Comparison of ENCODE assay signal across 21 mouse cellular contexts in the genomic region with DNA sequence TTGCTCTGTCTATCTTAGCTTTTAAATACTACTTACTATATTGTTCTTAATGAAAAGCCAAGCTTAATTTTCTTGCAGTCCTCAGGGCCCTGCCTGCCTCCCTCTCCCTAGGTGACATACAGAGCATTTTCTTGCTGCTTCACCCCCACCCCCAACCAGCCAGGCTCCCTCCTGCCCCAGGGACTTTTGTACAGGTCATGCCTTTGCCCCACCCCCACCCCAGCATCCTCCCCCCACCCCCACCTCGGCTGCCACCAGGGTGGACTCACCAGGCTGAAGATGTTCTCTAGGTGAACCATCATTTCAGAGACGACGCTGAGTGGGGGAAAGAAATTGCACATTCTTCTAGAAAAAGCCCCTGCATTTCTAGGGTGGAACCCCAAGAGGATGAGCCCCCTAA. TPM values are rescaled to one million over a fixed set of nuclear protein-coding genes. Genes with fewer than 3 reads are reported as not detected.
DNase-seq lines count a peak whose midpoint lies in the region; ATAC-seq and TF ChIP-seq lines count a peak whose summit lies in the region.
"Had no signal": no experiment of that assay in that cellular context is flagged by ENCODE, and none has a peak within 500 bp of the region (broad histone marks: within the 10 kb centered on the region; RNA-seq: fewer than 3 reads in every experiment).

No protein-coding gene starts in this region.

- H3K27me3 ChIP-seq in kidney, embryonic 14.5 days (ENCODE audit: control insufficient read depth, insufficient read depth, low read length): no peaks in the 10 kb centered on the region; the same call in 1 of the 2 replicates
- peaks cover 17% of the 10 kb centered on the region for H3K27me3 ChIP-seq in lung, embryonic 15.5 days
- H3K27me3 ChIP-seq in limb, embryonic 10.5 days (ENCODE audit: low read depth, poor library complexity, severe bottlenecking): peaks cover 29% of the 10 kb centered on the region
- no peaks in the 10 kb centered on the region for H3K27me3 ChIP-seq in hindbrain, postnatal 0 days (ENCODE audit: insufficient read depth, low read length)
- H3K27me3 ChIP-seq: intestine, embryonic 15.5 days had no signal

- no peak overlapping the region for H3K9ac ChIP-seq in kidney, embryonic 14.5 days (ENCODE audit: low read depth, low read length)
- no peak overlapping the region for H3K9ac ChIP-seq in lung, embryonic 15.5 days
- H3K9ac ChIP-seq in hindbrain, postnatal 0 days (replicated peaks; ENCODE audit: low read length): no peak overlapping the region
- H3K9ac ChIP-seq: forebrain, embryonic 13.5 days; intestine, embryonic 15.5 days had no signal

- H3K36me3 ChIP-seq in kidney, embryonic 14.5 days (ENCODE audit: control insufficient read depth, insufficient read depth, low read length): no peaks in the 10 kb centered on the region
- no peaks in the 10 kb centered on the region for H3K36me3 ChIP-seq in lung, embryonic 15.5 days
- H3K36me3 ChIP-seq in limb, embryonic 10.5 days: no peaks in the 10 kb centered on the region
- H3K36me3 ChIP-seq in hindbrain, postnatal 0 days (ENCODE audit: insufficient read depth, low read length): no peaks in the 10 kb centered on the region
- H3K36me3 ChIP-seq: heart, embryonic 12.5 days; intestine, embryonic 15.5 days had no signal

- H3K27ac ChIP-seq in kidney, embryonic 14.5 days (ENCODE audit: low read depth, low read length): peak overlapping the region; percentile 8; the same call in 1 of the 2 replicates
- H3K27ac ChIP-seq in lung, embryonic 15.5 days: peak overlapping the region; percentile 89; the same call in 1 of the 2 replicates
- H3K27ac ChIP-seq in limb, embryonic 10.5 days: peak overlapping the region; percentile 89
- no peak overlapping the region for H3K27ac ChIP-seq in hindbrain, postnatal 0 days
- H3K27ac ChIP-seq: forebrain, embryonic 13.5 days; intestine, embryonic 15.5 days; macrophage had no signal

- no peak for ATAC-seq in kidney, embryonic 14.5 days (ENCODE audit: low FRiP score, low TSS enrichment)
- ATAC-seq in lung, embryonic 15.5 days (ENCODE audit: borderline replicate concordance, extremely low read depth, low FRiP score, low TSS enrichment): no peak
- no peak for ATAC-seq in hindbrain, postnatal 0 days
- ATAC-seq: activated CD4-positive, CD25-positive, alpha-beta regulatory T cell, adult 4 months; forebrain, embryonic 13.5 days had no signal

- H3K9me3 ChIP-seq in kidney, embryonic 14.5 days (ENCODE audit: control insufficient read depth, low read length): no peaks in the 10 kb centered on the region
- H3K9me3 ChIP-seq in lung, embryonic 15.5 days: no peaks in the 10 kb centered on the region
- no peaks in the 10 kb centered on the region for H3K9me3 ChIP-seq in limb, embryonic 10.5 days (replicated peaks)
- no peaks in the 10 kb centered on the region for H3K9me3 ChIP-seq in hindbrain, postnatal 0 days (ENCODE audit: low read length)
- H3K9me3 ChIP-seq: forebrain, embryonic 13.5 days; heart, embryonic 12.5 days; intestine, embryonic 15.5 days had no signal

- DNase-seq in kidney, postnatal 36 days: no peak
- DNase-seq in lung, adult 18-20 months: no peak
- DNase-seq in limb, embryonic 10.5 days (ENCODE audit: low spot score): no peak
- no peak for DNase-seq in hindbrain, postnatal 0 days (ENCODE audit: low spot score)
- DNase-seq: adrenal gland, postnatal 36 days; B cell, adult 2 months; gastrocnemius, postnatal 14 days; heart, postnatal 14 days; kidney, postnatal 10 days; layer of hippocampus, adult 9-11 months; lung, postnatal 10 days; midbrain, embryonic 14.5 days; thymus, postnatal 4 days had no signal

- WGBS in kidney, embryonic 14.5 days: 37% methylated on average over 3 of the region's 3 CpGs
- 34% methylated on average over 3 of the region's 3 CpGs for WGBS in lung, embryonic 15.5 days
- 37% methylated on average over 3 of the region's 3 CpGs for WGBS in limb, embryonic 10.5 days
- WGBS in hindbrain, postnatal 0 days: 40% methylated on average over 3 of the region's 3 CpGs

- peaks cover 73% of the 10 kb centered on the region for H3K4me1 ChIP-seq in kidney, embryonic 14.5 days (ENCODE audit: control insufficient read depth, insufficient read depth, low read length)
- H3K4me1 ChIP-seq in lung, embryonic 15.5 days: peaks cover 55% of the 10 kb centered on the region
- peaks cover 93% of the 10 kb centered on the region for H3K4me1 ChIP-seq in limb, embryonic 10.5 days
- H3K4me1 ChIP-seq in hindbrain, postnatal 0 days (ENCODE audit: insufficient read depth, low read length): peaks cover 27% of the 10 kb centered on the region

- H3K4me2 ChIP-seq in kidney, embryonic 14.5 days (replicated peaks; ENCODE audit: low read depth, low read length): no peak overlapping the region
- H3K4me2 ChIP-seq in lung, embryonic 15.5 days: no peak overlapping the region
- no peak overlapping the region for H3K4me2 ChIP-seq in hindbrain, postnatal 0 days (ENCODE audit: low read depth, low read length)
- H3K4me2 ChIP-seq: forebrain, embryonic 13.5 days; intestine, embryonic 15.5 days had no signal

- H3K4me3 ChIP-seq in kidney, embryonic 14.5 days (ENCODE audit: low read length): no peak overlapping the region
- H3K4me3 ChIP-seq in lung, embryonic 15.5 days: no peak overlapping the region
- no peak overlapping the region for H3K4me3 ChIP-seq in limb, embryonic 10.5 days
- H3K4me3 ChIP-seq in hindbrain, postnatal 0 days (ENCODE audit: low read length): no peak overlapping the region
- H3K4me3 ChIP-seq: forebrain, embryonic 13.5 days; heart, embryonic 12.5 days; intestine, embryonic 15.5 days had no signal

- no peak for TF ChIP-seq CTCF in hindbrain, postnatal 0 days (IDR thresholded peaks at IDR 0.05; ENCODE audit: low read depth)

RNA-seq across cellular contexts. Expression of gene Tle6, which starts 2.5 kb away (rescaled TPM):
- polyA plus RNA-seq in kidney, embryonic 14.5 days (2014; fragmentation: Nextera tagmentation; extraction: Ambion mirVana): 12.6 and 15.5 TPM in 2 replicates
- 28.1 and 29.3 TPM in 2 replicates for polyA plus RNA-seq in lung, embryonic 15.5 days (2015; fragmentation: Nextera tagmentation; extraction: Ambion mirVana)
- 12.6 and 15.5 TPM in 2 replicates for polyA plus RNA-seq in limb, embryonic 10.5 days (2016; fragmentation: Nextera tagmentation; extraction: Ambion mirVana)
- 5.3 and 5.4 TPM in 2 replicates for total RNA-seq in hindbrain, postnatal 0 days (2014; rRNA removed)
- polyA plus RNA-seq in hindbrain, postnatal 0 days (2015; fragmentation: Nextera tagmentation; extraction: Ambion mirVana): 6.2 and 6.6 TPM in 2 replicates
- total RNA-seq: monocyte, adult 5-6 weeks had no signal

RNA-seq across cellular contexts. Expression of gene BC025920, which starts 7.7 kb away (rescaled TPM):
- 0.84 and 0.86 TPM in 2 replicates for polyA plus RNA-seq in kidney, embryonic 14.5 days (2014; fragmentation: Nextera tagmentation; extraction: Ambion mirVana)
- polyA plus RNA-seq in lung, embryonic 15.5 days (2015; fragmentation: Nextera tagmentation; extraction: Ambion mirVana): 0.66 and 0.78 TPM in 2 replicates
- polyA plus RNA-seq in limb, embryonic 10.5 days (2016; fragmentation: Nextera tagmentation; extraction: Ambion mirVana): 1.4 TPM in 2 replicates
- 4.2 and 4.3 TPM in 2 replicates for total RNA-seq in hindbrain, postnatal 0 days (2014; rRNA removed)
- 0.97 and 1.3 TPM in 2 replicates for polyA plus RNA-seq in hindbrain, postnatal 0 days (2015; fragmentation: Nextera tagmentation; extraction: Ambion mirVana)

RNA-seq across cellular contexts. Expression of gene Tle2, which starts 24.0 kb away (rescaled TPM):
- 29.3 and 30.4 TPM in 2 replicates for polyA plus RNA-seq in kidney, embryonic 14.5 days (2014; fragmentation: Nextera tagmentation; extraction: Ambion mirVana)
- 39.3 and 49.7 TPM in 2 replicates for polyA plus RNA-seq in lung, embryonic 15.5 days (2015; fragmentation: Nextera tagmentation; extraction: Ambion mirVana)
- polyA plus RNA-seq in limb, embryonic 10.5 days (2016; fragmentation: Nextera tagmentation; extraction: Ambion mirVana): 17.1 and 28.2 TPM in 2 replicates
- 28.8 and 41.8 TPM in 2 replicates for total RNA-seq in hindbrain, postnatal 0 days (2014; rRNA removed)
- polyA plus RNA-seq in hindbrain, postnatal 0 days (2015; fragmentation: Nextera tagmentation; extraction: Ambion mirVana): 43.7 and 45.5 TPM in 2 replicates

RNA-seq across cellular contexts. Expression of gene Sirt6, which starts 29.3 kb away (rescaled TPM):
- 39.9 and 40.7 TPM in 2 replicates for polyA plus RNA-seq in kidney, embryonic 14.5 days (2014; fragmentation: Nextera tagmentation; extraction: Ambion mirVana)
- polyA plus RNA-seq in lung, embryonic 15.5 days (2015; fragmentation: Nextera tagmentation; extraction: Ambion mirVana): 41.1 TPM in 2 replicates
- polyA plus RNA-seq in limb, embryonic 10.5 days (2016; fragmentation: Nextera tagmentation; extraction: Ambion mirVana): 53.3 and 58.5 TPM in 2 replicates
- total RNA-seq in hindbrain, postnatal 0 days (2014; rRNA removed): 22.4 and 31.5 TPM in 2 replicates
- 39.0 and 40.9 TPM in 2 replicates for polyA plus RNA-seq in hindbrain, postnatal 0 days (2015; fragmentation: Nextera tagmentation; extraction: Ambion mirVana)

RNA-seq across cellular contexts. Expression of gene Ankrd24, which starts 30.0 kb away (rescaled TPM):
- 11.3 and 18.5 TPM in 2 replicates for polyA plus RNA-seq in kidney, embryonic 14.5 days (2014; fragmentation: Nextera tagmentation; extraction: Ambion mirVana)
- 8.6 and 9.8 TPM in 2 replicates for polyA plus RNA-seq in lung, embryonic 15.5 days (2015; fragmentation: Nextera tagmentation; extraction: Ambion mirVana)
- polyA plus RNA-seq in limb, embryonic 10.5 days (2016; fragmentation: Nextera tagmentation; extraction: Ambion mirVana): 8.0 and 8.6 TPM in 2 replicates
- 58.5 and 73.9 TPM in 2 replicates for total RNA-seq in hindbrain, postnatal 0 days (2014; rRNA removed)
- polyA plus RNA-seq in hindbrain, postnatal 0 days (2015; fragmentation: Nextera tagmentation; extraction: Ambion mirVana): 17.7 and 18.6 TPM in 2 replicates
